Mouse (Mus musculus) thymus, postnatal 4 days (tissue): ENCODE measurements around the gene Smim7.

Source experiments
- DNase-seq: peaks from one replicate; pipeline ENCODE4 v3.0.0; 2021

Smim7 gene

GRCm38 (mm10) chr8:72570633-72571610 lies at the start of gene Smim7:
TSS of gene Smim7 (minus strand) at chr8:72571088.
- peak; percentile 97 for DNase-seq

- peak; percentile 59 for DNase-seq
These were observed 19.3 kb upstream of the Smim7 start for GRCm38 (mm10) chr8:72590198-72590597.

- no peak for DNase-seq
These were observed 18.4 kb upstream of the Smim7 start for GRCm38 (mm10) chr8:72589286-72589685.

- no peak for DNase-seq
These were observed 18.0 kb upstream of the Smim7 start for GRCm38 (mm10) chr8:72588865-72589264.

- no peak for DNase-seq
These were observed 16.9 kb upstream of the Smim7 start for GRCm38 (mm10) chr8:72587806-72588205.

- no peak for DNase-seq
These were observed 13.5 kb upstream of the Smim7 start for GRCm38 (mm10) chr8:72584390-72584789.

- DNase-seq: peak; percentile 38
These were observed 12.3 kb upstream of the Smim7 start for GRCm38 (mm10) chr8:72583056-72583771.

- no peak for DNase-seq
These were observed 8.5 kb upstream of the Smim7 start for GRCm38 (mm10) chr8:72579374-72579773.

GRCm38 (mm10) chr8:72577941-72578340 lies 7.1 kb upstream of the Smim7 start:
- no peak for DNase-seq

GRCm38 (mm10) chr8:72577266-72577665 lies 6.4 kb upstream of the Smim7 start:
- no peak for DNase-seq

- no peak for DNase-seq
These were observed 5.0 kb upstream of the Smim7 start for GRCm38 (mm10) chr8:72575915-72576314.

- no peak for DNase-seq
These were observed 2.6 kb upstream of the Smim7 start for GRCm38 (mm10) chr8:72573450-72573849.

GRCm38 (mm10) chr8:72572507-72572906 lies 1.6 kb upstream of the Smim7 start:
- DNase-seq: peak; percentile 14

GRCm38 (mm10) chr8:72571611-72572473 lies 954 bp upstream of the Smim7 start, which contains the start of gene Tmem38a:
TSS of gene Tmem38a (plus strand) at chr8:72572055.
- peak; percentile 87 for DNase-seq

- DNase-seq: no peak
These were observed 4.9 kb downstream of the Smim7 start for GRCm38 (mm10) chr8:72565970-72566369.

- DNase-seq: no peak
These were observed 9.7 kb downstream of the Smim7 start for GRCm38 (mm10) chr8:72561111-72561689.

GRCm38 (mm10) chr8:72555770-72556169 lies 15.1 kb downstream of the Smim7 start:
- no peak for DNase-seq

- no peak for DNase-seq
These were observed 21.5 kb downstream of the Smim7 start for GRCm38 (mm10) chr8:72549314-72549892.

GRCm38 (mm10) chr8:72548644-72549313 lies 22.1 kb downstream of the Smim7 start:
- DNase-seq: no peak

- peak; percentile 94 for DNase-seq
These were observed 22.9 kb downstream of the Smim7 start, which contains the start of gene Med26 for GRCm38 (mm10) chr8:72547802-72548643. TSS of gene Med26 (minus strand) at chr8:72548270.
